Mouse (Mus musculus) lung, adult 2 months (tissue): ENCODE data around the gene Zfp655. TPM values are rescaled to one million over a fixed set of nuclear protein-coding genes. Genes with fewer than 3 reads are reported as not detected.
"Not testable (repeated sequence)": the region's sequence is repeated elsewhere in the genome, so short reads cannot be mapped to it uniquely, and the experiment has no call there.

Experiments
- DNase-seq: peaks from one replicate; pipeline ENCODE4 v3.0.0; 2022
- H3K4me1 ChIP-seq: fragments of 200-500 bp; 2 replicates; pipeline ENCODE4 v1.6.1; 2011; ENCODE audit warnings: low read length; ENCODE audit not compliant: control insufficient read depth, insufficient read depth
- H3K4me3 ChIP-seq: fragments of 200-500 bp; replicated peaks from 2 replicates; pipeline ENCODE3; 2011; ENCODE audit warnings: low read depth, mild to moderate bottlenecking, control low read depth, low read length; ENCODE audit errors: extremely low read depth
- CTCF ChIP-seq: fragments of 200-500 bp; IDR thresholded peaks from 2 replicates; pipeline ENCODE4 v1.5.1; 2011; ENCODE audit warnings: mild to moderate bottlenecking, low read length, control low read depth; ENCODE audit not compliant: insufficient read depth
- POLR2A ChIP-seq: fragments of 200-500 bp; IDR thresholded peaks from 2 replicates; pipeline ENCODE4 v1.6.1; 2011; ENCODE audit warnings: low read depth, mild to moderate bottlenecking, control low read depth, low read length, borderline replicate concordance; ENCODE audit errors: extremely low read depth
- WGBS: fragments of 180-500 bp; shearing (Covaris S2); methylation state at CpG from one replicate; pipeline ENCODE4 v1.1.7; 2018; 5-methylcytosine and 5-hydroxymethylcytosine counted together
- polyA plus RNA-seq: library from polyadenylated mRNA; depleted of rRNA; stranded (reverse); fragments of >200 nt; gene quantifications from 2 replicates; pipeline ENCODE4 v1.2.3, GENCODE M21; 2012

Gene Zfp655
- polyA plus RNA-seq, 1 experiment: 18.0 TPM

DNA sequence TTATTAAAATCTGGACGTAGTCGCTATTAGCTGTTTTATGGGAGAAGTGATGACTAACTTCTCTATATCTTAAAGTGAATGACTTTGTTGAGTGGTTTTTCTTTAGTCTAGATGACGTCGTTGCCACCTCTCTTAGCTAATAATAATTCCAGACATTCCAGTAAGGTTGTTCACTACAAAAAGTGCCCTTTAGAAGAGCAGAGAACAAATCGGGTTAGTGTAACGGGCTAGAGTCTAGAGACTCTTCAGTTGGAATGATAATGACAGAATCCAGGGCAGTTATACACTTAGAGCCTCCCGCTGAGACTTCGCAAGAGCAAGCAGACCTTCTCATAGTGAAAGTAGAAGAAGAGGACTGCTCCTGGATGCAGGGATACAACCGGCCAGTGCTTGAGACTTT is 26.5 kb upstream of the Zfp655 start:
- no peak for TF ChIP-seq CTCF
- TF ChIP-seq POLR2A: no peak
- Histone ChIP-seq H3K4me3 (peak overlapping the region; percentile 5), H3K4me1 (peaks cover 10% of the 10 kb centered on the region)
- WGBS: 14% methylated on average over 9 of the region's 9 CpGs
- DNase-seq: peak; percentile 15

DNA sequence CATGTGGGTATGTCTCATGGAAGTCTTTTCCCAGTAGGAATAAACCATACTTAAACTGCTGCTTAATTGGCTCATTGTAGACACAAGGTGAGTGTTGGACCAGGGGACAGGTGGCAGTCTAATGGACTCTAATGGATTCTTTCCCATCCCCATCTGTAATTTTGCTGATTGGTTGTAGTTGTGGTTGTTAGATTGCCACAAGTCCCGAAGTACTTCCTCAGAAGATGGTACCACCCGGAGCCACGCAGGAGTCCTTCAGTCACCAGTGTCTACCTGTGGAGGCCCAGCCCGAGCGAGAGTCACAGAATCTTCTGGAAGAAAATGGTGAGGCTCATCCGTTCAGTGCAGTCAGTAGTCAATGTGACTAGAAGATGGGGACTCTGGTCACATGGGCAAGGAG is 24.1 kb upstream of the Zfp655 start:
- no peak for DNase-seq
- no peak overlapping the region for H3K4me3 ChIP-seq
- H3K4me1 ChIP-seq: peaks cover 5% of the 10 kb centered on the region
- WGBS: 96% methylated on average over 6 of the region's 6 CpGs
- TF ChIP-seq CTCF (no peak), POLR2A (no peak)

GRCm38 (mm10) chr5:145207954-145208353 is 23.6 kb upstream of the Zfp655 start:
- no peak for DNase-seq
- H3K4me3 ChIP-seq: no peak overlapping the region
- H3K4me1 ChIP-seq: peaks cover 5% of the 10 kb centered on the region
- 85% methylated on average over 6 of the region's 6 CpGs for WGBS
- TF ChIP-seq CTCF (no peak), POLR2A (no peak)

DNA sequence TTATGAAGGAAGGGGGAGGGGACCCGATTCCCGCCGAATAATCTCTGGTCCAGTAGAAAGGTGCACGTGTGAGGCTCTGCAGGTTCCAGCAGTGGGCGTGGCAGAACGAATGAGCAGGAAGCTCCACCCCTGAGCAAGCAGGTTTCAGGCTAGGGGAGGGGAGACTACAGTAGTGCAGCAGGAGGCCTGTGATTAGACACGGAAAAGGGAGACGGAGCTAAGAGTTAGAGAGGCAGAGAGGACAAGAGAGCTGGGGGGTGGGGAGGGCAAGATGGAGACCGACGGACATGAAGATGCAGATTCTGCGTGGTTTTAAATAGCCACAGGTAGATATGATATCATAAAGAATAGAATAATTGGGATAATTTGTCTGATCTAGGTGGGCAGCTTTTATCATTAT is 23.1 kb upstream of the Zfp655 start:
- not testable (repeated sequence) for H3K4me1 ChIP-seq, H3K4me3 ChIP-seq, DNase-seq
- WGBS: 55% methylated on average over 11 of the region's 11 CpGs

DNA sequence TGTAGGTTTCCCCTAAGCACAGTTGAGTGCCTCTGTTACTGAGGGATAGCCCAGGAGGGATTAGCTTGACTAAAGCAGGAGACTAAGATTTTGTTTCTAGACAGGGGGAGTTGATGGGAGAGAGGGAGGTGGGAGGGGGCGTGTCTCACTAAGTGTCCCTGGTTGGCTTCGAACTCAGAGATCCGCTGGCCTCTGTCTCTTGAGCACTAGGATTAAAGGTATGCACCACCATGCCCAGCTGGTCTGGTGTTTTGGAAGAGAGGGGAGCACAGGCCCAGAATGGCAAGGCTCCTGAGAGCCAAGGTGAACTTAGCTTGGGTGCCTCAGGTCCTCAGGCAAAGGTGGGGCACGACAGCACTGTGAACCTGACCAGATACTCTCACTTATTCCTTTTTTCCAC is 20.2 kb upstream of the Zfp655 start:
- TF ChIP-seq POLR2A (no peak), CTCF (no peak)
- H3K4me1 ChIP-seq: no peaks in the 10 kb centered on the region
- no peak overlapping the region for H3K4me3 ChIP-seq
- no peak for DNase-seq
- 95% methylated on average over 4 of the region's 4 CpGs for WGBS

DNA sequence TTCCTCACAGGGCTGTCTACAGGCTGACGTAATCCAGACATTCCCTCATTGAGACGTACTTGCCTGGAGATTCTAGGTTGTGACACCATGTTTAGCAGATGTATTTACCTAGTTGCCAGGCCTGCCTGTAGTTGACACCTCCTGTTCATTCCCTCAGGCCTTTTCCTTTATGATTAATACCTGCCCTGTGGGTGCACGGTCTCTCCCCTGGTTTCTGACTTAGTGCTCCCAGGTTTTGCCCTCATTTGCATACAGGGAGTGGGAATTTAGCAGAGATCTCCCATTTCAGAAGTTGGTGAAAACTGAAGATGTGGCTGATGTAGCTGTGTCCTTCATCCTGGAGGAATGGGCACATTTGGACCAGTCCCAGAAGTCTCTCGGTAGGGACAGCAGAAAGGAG is 19.3 kb upstream of the Zfp655 start:
- no peak overlapping the region for H3K4me3 ChIP-seq
- WGBS: 95% methylated on average over 4 of the region's 4 CpGs
- no peak for DNase-seq
- H3K4me1 ChIP-seq: no peaks in the 10 kb centered on the region
- TF ChIP-seq POLR2A (no peak), CTCF (no peak)

- 93% methylated on average over 3 of the region's 3 CpGs for WGBS
- no peak for DNase-seq
- TF ChIP-seq POLR2A (no peak), CTCF (no peak)
Observed at GRCm38 (mm10) chr5:145213505-145213904, 18.0 kb upstream of the Zfp655 start.

DNA sequence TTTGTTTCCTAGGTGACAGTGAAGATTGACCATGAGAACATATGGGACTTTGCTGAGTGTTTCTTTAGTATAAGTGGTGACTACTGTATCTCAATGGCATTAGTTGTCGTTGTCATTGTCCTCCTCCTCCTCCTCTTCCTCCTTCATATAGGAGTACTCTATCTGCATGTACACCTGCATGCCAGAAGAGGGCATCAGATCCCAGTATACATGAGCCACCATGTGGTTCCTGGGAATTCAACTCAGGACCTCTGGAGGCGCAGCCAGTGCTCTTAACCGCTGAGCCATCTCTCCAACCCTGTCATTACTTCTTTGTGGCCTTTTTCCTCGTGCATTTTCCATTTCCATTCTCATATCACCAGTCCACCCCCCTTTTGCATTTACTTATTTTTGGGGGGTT is 16.8 kb upstream of the Zfp655 start:
- 69% methylated on average over 4 of the region's 4 CpGs for WGBS
- TF ChIP-seq POLR2A (no peak), CTCF (no peak)
- no peak for DNase-seq
- Histone ChIP-seq H3K4me1 (no peaks in the 10 kb centered on the region), H3K4me3 (no peak overlapping the region)

More at GRCm38 (mm10) chr5:145213505-145213904, 18.0 kb upstream of the Zfp655 start:
- Histone ChIP-seq H3K4me1 (no peaks in the 10 kb centered on the region), H3K4me3 (no peak overlapping the region)

DNA sequence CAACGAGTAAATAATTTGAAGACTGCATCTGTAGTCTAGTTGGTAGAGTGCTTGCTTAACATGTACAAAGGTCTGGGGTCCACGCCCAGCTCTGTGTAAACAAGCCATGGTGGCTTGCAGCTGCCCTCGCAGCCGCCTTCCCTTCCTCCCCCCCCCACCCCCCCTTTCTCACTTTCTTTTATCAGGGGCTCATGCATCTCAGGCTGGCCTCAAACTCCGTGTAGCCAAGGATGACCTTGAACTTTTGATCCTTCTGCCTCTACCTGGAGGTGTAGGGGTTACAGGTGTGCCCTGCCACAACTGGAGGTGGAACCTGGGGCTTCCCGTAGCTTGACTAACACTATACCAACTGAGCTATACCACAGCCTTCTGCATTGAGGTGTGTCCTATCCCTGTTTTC is 13.8 kb upstream of the Zfp655 start:
- no peak overlapping the region for H3K4me3 ChIP-seq
- TF ChIP-seq POLR2A (no peak), CTCF (no peak)
- no peaks in the 10 kb centered on the region for H3K4me1 ChIP-seq
- 62% methylated on average over 6 of the region's 6 CpGs for WGBS
- no peak for DNase-seq

DNA sequence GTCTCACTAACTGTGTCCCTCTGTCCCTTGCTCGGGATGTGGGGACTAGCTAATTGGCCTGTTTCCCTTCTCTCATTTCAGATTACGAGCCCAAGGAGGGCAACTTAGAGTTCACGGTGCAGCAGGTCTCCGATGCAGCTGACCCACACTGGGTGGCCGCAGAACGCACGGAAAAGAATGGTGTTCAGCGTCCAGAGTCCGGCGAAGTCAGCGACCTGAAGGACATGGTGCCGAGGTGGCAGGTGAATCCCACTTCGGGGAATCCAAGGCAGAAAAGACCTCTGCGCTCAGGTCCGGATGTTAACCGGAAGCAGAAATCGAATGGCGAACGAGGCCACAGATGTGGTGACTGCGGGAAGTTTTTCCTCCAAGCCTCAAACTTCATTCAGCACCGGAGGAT is 13.3 kb upstream of the Zfp655 start:
- 96% methylated on average over 21 of the region's 21 CpGs for WGBS
- no peak overlapping the region for H3K4me3 ChIP-seq
- DNase-seq: no peak
- no peaks in the 10 kb centered on the region for H3K4me1 ChIP-seq
- TF ChIP-seq CTCF: no peak

- TF ChIP-seq CTCF (no peak), POLR2A (no peak)
- DNase-seq: no peak
- Histone ChIP-seq H3K4me3 (no peak overlapping the region), H3K4me1 (no peaks in the 10 kb centered on the region)
- 95% methylated on average over 20 of the region's 20 CpGs for WGBS
Observed at GRCm38 (mm10) chr5:145218671-145219070, 12.8 kb upstream of the Zfp655 start.

- no peak for TF ChIP-seq POLR2A
- TF ChIP-seq CTCF: no peak
- no peak for DNase-seq
- Histone ChIP-seq H3K4me1 (no peaks in the 10 kb centered on the region), H3K4me3 (no peak overlapping the region)
- WGBS: 94% methylated on average over 8 of the region's 8 CpGs
Observed at GRCm38 (mm10) chr5:145219981-145220380, 11.5 kb upstream of the Zfp655 start.
